Mouse (Mus musculus) megakaryocyte, embryonic 14.5 days (primary cell): Measurements from ENCODE around the gene Cdon.

Source experiments
- FLI1 ChIP-seq: IDR thresholded peaks from 2 replicates; pipeline ENCODE4 v1.6.1; 2012; ENCODE audit warnings: low read length, inconsistent platforms, mixed read lengths
- GATA1 ChIP-seq: IDR thresholded peaks from 3 replicates; pipeline ENCODE4 v1.6.1; 2012; ENCODE audit warnings: mixed read lengths, low read length, inconsistent platforms, borderline replicate concordance

DNA sequence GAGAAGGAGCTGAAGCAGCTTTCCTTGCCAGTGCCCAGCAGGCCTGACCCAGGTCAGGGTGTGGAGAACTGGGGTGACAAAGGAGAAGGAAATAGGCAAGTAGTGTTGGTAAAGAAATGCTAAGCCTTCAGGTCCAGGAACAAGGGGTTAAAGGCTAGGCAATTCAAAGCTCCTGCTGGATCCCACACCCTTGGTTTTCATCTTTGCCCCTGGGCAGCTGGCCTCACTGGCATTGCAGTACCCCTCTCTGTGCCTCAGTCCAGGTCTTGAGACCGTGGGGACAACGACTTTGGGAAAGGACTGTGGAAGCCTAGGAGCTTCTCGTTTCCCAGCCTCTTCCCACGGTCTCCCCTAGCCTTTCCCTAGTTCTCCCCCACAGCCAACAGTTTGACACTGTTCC is 93.0 kb downstream of the Cdon start:
- TF ChIP-seq FLI1 = no peak
- no peak for TF ChIP-seq GATA1
